Mouse (Mus musculus): ENCODE data around the gene Evc.

Gene Evc

GRCm38 (mm10) chr5:37298370-37298769, 38.3 kb downstream of the Evc start:
- peak; percentile 31 for DNase-seq

GRCm38 (mm10) chr5:37296717-37297116, 40.0 kb downstream of the Evc start:
- DNase-seq, result no peak

GRCm38 (mm10) chr5:37290983-37291382, 45.7 kb downstream of the Evc start:
- no peak for DNase-seq

- peak; percentile 43 for DNase-seq
Measured at GRCm38 (mm10) chr5:37289236-37289635, 47.5 kb downstream of the Evc start.

- peak; percentile 48 for DNase-seq
Measured at GRCm38 (mm10) chr5:37288374-37288773, 48.3 kb downstream of the Evc start.

- DNase-seq, result no peak
Measured at GRCm38 (mm10) chr5:37281021-37281420, 55.7 kb downstream of the Evc start.

GRCm38 (mm10) chr5:37263816-37264215, 72.9 kb downstream of the Evc start:
- DNase-seq, result no peak

GRCm38 (mm10) chr5:37261734-37262133, 75.0 kb downstream of the Evc start:
- no peak for DNase-seq

GRCm38 (mm10) chr5:37257243-37257642, 79.5 kb downstream of the Evc start:
- no peak for DNase-seq

GRCm38 (mm10) chr5:37256823-37257222, 79.9 kb downstream of the Evc start:
- DNase-seq, result no peak

- DNase-seq, result no peak
Measured at GRCm38 (mm10) chr5:37254523-37254922, 82.2 kb downstream of the Evc start.

- DNase-seq, result no peak
Measured at GRCm38 (mm10) chr5:37252101-37252804, 84.4 kb downstream of the Evc start.

- DNase-seq, result no peak
Measured at GRCm38 (mm10) chr5:37251596-37251995, 85.1 kb downstream of the Evc start.

- DNase-seq, result no peak
Measured at GRCm38 (mm10) chr5:37248870-37249269, 87.8 kb downstream of the Evc start.

GRCm38 (mm10) chr5:37247456-37247855, 89.2 kb downstream of the Evc start:
- DNase-seq, result no peak

GRCm38 (mm10) chr5:37246138-37246910, 90.4 kb downstream of the Evc start:
- no peak for DNase-seq

- DNase-seq, result no peak
Measured at GRCm38 (mm10) chr5:37245651-37246050, 91.0 kb downstream of the Evc start.

- DNase-seq, result no peak
Measured at GRCm38 (mm10) chr5:37244666-37245242, 91.9 kb downstream of the Evc start.

- no peak for DNase-seq
Measured at GRCm38 (mm10) chr5:37244161-37244560, 92.5 kb downstream of the Evc start.

- DNase-seq, result peak; percentile 53
Measured at GRCm38 (mm10) chr5:37243169-37243886, 93.4 kb downstream of the Evc start.

- DNase-seq, result no peak
Measured at GRCm38 (mm10) chr5:37242360-37243168, 94.1 kb downstream of the Evc start.

- DNase-seq, result no peak
Measured at GRCm38 (mm10) chr5:37241651-37242151, 95.0 kb downstream of the Evc start, which contains the start of gene Crmp1. Gene Crmp1 (plus strand): TSS chr5:37241940.

All from kidney, adult 18-20 months (tissue).